Mouse (Mus musculus) ES-E14 (cell line): ENCODE results near the gene Adcy3.

Source experiments
- ZC3H11A ChIP-seq: IDR thresholded peaks from 2 replicates; pipeline ENCODE4 v1.6.1; 2012; ENCODE audit warnings: low read depth, mild to moderate bottlenecking, inconsistent platforms, low read length, borderline replicate concordance
- ZNF384 ChIP-seq: IDR thresholded peaks from 2 replicates; pipeline ENCODE4 v1.6.1; 2012; ENCODE audit warnings: low read depth, low read length, inconsistent platforms

GRCm38 (mm10) chr12:4233572-4234508 is 100.9 kb downstream of the Adcy3 start, which contains the start of the genes Ptrhd1 and Cenpo:
- TF ChIP-seq ZNF384 (no peak), ZC3H11A (no peak)
